Mouse (Mus musculus) heart, embryonic 11.5 days (tissue): ENCODE data around the gene Kbtbd13. TPM values are rescaled to one million over a fixed set of nuclear protein-coding genes. Genes with fewer than 3 reads are reported as not detected.

Experiments
- ATAC-seq: fragments of 200-750 bp; cut with Nextera tagmentation; replicated peaks from 2 replicates; pipeline ENCODE4 v1.8.0; 2017; ENCODE audit warnings: moderate library complexity; ENCODE audit not compliant: insufficient number of reproducible peaks, low FRiP score, low TSS enrichment
- H3K27ac ChIP-seq: fragments of 300-500 bp; sonication (generic); 2 replicates; pipeline ENCODE4 v1.5.1; 2014; ENCODE audit warnings: mild to moderate bottlenecking, low read depth, low read length
- H3K27me3 ChIP-seq: fragments of 300-500 bp; sonication (generic); 2 replicates; pipeline ENCODE4 v1.6.1; 2014; ENCODE audit warnings: mild to moderate bottlenecking, low read length, mixed read lengths; ENCODE audit not compliant: control insufficient read depth, insufficient read depth
- H3K36me3 ChIP-seq: fragments of 300-500 bp; sonication (generic); 2 replicates; pipeline ENCODE4 v1.6.1; 2014; ENCODE audit warnings: mild to moderate bottlenecking, low read length, moderate library complexity, mixed read lengths; ENCODE audit not compliant: control insufficient read depth, insufficient read depth
- H3K4me1 ChIP-seq: fragments of 300-500 bp; sonication (generic); 2 replicates; pipeline ENCODE4 v1.6.1; 2014; ENCODE audit warnings: low read length; ENCODE audit not compliant: control insufficient read depth, insufficient read depth
- H3K4me2 ChIP-seq: fragments of 300-500 bp; sonication (generic); 2 replicates; pipeline ENCODE4 v1.6.1; 2014; ENCODE audit warnings: mild to moderate bottlenecking, moderate library complexity
- H3K4me3 ChIP-seq: fragments of 300-500 bp; sonication (generic); 2 replicates; pipeline ENCODE4 v1.5.1; 2014; ENCODE audit warnings: low read depth, low read length
- H3K9ac ChIP-seq: fragments of 300-500 bp; sonication (generic); 2 replicates; pipeline ENCODE4 v1.6.1; 2014; ENCODE audit warnings: mild to moderate bottlenecking, low read depth, low read length, moderate library complexity
- H3K9me3 ChIP-seq: fragments of 300-500 bp; sonication (generic); replicated peaks from 2 replicates; pipeline ENCODE4 v1.6.1; 2016; ENCODE audit warnings: low read length; ENCODE audit not compliant: control insufficient read depth
- WGBS: fragments of 180-500 bp; shearing (Covaris S2); extraction: QIAGEN DNeasy Blood & Tissue Kit; methylation state at CpG from one replicate; pipeline ENCODE4 v1.1.7; 2014; ENCODE audit not compliant: insufficient replicate concordance; 5-methylcytosine and 5-hydroxymethylcytosine counted together
- polyA plus RNA-seq: library from polyadenylated mRNA; unstranded; fragments of >200 nt; fragmentation: Nextera tagmentation; extraction: Ambion mirVana; gene quantifications from 2 replicates; pipeline ENCODE4 v1.2.1, GENCODE M21; 2014

Gene Kbtbd13
- polyA plus RNA-seq, 1 experiment from 2014 or later: 0.94 TPM

DNA sequence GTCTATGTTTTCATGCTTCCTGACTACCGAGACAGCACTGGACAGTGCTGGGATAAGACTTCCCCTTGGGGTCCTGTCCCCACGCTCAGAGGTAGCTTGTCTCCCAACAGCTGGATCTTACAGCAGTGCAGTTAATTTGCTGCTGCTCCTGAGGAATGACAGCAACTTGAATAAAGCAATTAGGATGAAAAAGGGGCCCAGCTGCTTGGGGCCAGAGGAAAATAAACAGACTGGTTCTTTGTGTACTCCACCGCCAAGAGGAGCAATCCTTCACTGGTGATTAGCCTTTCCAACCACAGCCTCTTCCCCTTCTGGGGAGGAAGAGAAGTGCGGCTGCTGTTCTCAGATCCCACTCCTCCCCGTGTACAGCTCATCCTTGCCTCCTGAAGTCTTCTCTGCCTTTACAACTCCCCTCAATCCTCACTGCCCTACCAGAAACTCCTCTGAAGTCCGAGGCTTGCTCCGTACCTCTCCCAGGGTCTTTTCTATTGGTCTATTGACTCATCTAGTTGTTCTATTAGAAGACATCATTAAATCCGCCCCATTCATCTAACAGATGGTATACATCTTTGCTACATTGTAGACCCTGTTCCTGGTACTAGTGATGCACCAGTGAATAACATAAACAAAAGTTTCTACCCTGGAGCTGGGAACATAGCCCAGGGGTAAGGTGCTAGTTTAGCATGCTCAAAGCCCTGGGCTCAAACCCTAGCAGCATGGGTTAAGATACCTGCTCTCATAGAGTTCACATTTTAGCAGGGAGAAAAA lies 4.9 kb downstream of the Kbtbd13 start:
- peaks cover 23% of the 10 kb centered on the region for H3K27me3 ChIP-seq
- no peak overlapping the region; the same call in 1 of the 2 replicates for H3K4me2 ChIP-seq
- H3K36me3 ChIP-seq: no peaks in the 10 kb centered on the region
- H3K27ac ChIP-seq: no peak overlapping the region
- no peak for ATAC-seq
- H3K4me1 ChIP-seq: peaks cover 3% of the 10 kb centered on the region
- WGBS: 32% methylated on average over 8 of the region's 8 CpGs
- H3K4me3 ChIP-seq: no peak overlapping the region
- no peaks in the 10 kb centered on the region for H3K9me3 ChIP-seq
- H3K9ac ChIP-seq: no peak overlapping the region

DNA sequence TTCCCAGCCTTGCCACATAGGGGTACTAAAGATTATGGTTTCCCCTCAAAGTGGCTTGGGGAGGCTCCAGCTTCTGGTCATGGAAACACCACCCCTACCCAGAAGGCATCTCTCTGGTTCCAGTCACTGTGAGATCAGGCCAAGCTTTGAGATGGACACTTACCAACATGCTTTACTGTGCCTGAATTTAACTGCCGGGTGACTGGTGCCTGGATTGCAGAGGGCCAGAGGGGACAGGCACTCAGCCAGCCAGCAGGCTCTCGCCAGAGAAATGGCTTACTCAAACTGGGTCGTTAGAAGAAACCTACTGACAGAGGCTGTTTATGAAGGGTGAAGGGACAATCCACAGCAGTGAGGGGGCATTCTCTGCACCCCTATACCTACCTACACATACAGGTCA lies 7.2 kb downstream of the Kbtbd13 start:
- H3K4me2 ChIP-seq: no peak overlapping the region

DNA sequence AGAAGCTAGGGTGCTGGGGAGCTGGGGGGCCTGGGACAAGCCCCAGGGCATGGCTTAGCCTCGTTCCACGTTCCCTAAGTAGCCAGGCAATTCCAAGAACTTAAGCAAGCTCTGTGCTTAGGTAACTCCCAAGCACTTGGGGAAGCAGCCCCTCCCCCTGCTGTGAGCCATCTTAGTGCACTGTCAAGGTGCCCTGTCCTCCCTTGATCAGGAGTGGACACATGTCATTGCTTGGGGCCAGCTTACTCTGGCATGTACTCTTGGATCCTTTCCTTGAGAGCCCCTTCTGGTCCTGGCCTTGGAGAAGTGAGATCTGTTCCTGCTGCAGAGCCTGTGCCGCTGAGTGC lies 8.7 kb downstream of the Kbtbd13 start:
- H3K4me3 ChIP-seq: no peak overlapping the region
- H3K4me2 ChIP-seq: no peak overlapping the region
- H3K9me3 ChIP-seq: no peaks in the 10 kb centered on the region
- ATAC-seq: no peak
- no peaks in the 10 kb centered on the region for H3K27me3 ChIP-seq
- no peaks in the 10 kb centered on the region for H3K36me3 ChIP-seq
- H3K4me1 ChIP-seq: no peaks in the 10 kb centered on the region; the same call in 1 of the 2 replicates
- no peak overlapping the region for H3K9ac ChIP-seq
- no peak overlapping the region for H3K27ac ChIP-seq
- WGBS: 51% methylated on average over 3 of the region's 3 CpGs

More for the DNA sequence above, 7.2 kb downstream of the Kbtbd13 start:
- ATAC-seq: no peak
- Histone ChIP-seq H3K36me3 (no peaks in the 10 kb centered on the region), H3K27ac (no peak overlapping the region), H3K9ac (no peak overlapping the region), H3K4me1 (no peaks in the 10 kb centered on the region; the same call in 1 of the 2 replicates), H3K4me3 (no peak overlapping the region), H3K9me3 (no peaks in the 10 kb centered on the region), H3K27me3 (peaks cover 2% of the 10 kb centered on the region; the same call in 1 of the 2 replicates)
- 45% methylated on average over 3 of the region's 3 CpGs for WGBS

DNA sequence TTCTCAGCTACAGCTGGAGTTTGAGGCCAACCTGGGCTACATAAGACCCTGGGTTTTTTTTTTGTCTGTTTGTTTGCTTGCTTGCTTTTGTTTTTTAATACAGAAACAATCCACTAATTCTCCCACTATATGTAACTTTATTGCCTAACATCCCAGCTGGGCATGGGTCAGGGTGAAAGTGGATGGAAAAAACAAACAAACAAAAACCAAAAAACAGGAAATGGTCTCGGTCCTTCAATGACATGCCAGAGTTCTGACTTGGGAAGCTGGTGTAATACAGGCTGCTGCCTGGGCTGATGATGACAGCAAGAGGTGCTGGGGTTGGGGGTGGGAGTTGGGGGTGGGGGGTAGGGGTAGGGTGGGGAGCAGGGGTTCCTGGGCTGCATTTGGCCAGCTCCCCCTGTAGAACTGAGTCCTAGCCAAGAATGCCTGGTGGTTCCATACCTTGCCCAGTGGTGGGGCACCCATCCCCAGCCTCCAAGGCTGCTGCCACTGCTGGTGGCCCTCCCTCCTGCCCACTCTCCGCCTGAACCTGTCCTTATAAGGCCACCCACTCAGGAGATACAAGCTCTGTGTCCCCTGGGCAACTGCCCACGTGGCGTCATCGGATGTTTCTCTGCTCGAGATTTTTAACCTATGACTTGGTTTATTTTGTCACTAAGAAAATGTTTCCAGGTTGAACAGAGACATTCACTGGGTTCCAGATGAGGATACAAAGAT lies 9.3 kb downstream of the Kbtbd13 start:
- H3K9me3 ChIP-seq: no peaks in the 10 kb centered on the region
- H3K9ac ChIP-seq: no peak overlapping the region
- H3K4me3 ChIP-seq: no peak overlapping the region
- H3K27me3 ChIP-seq: no peaks in the 10 kb centered on the region
- no peaks in the 10 kb centered on the region; the same call in 1 of the 2 replicates for H3K4me1 ChIP-seq
- ATAC-seq: no peak
- WGBS: 64% methylated on average over 6 of the region's 6 CpGs
- H3K36me3 ChIP-seq: no peaks in the 10 kb centered on the region
- no peak overlapping the region for H3K27ac ChIP-seq
- no peak overlapping the region for H3K4me2 ChIP-seq

DNA sequence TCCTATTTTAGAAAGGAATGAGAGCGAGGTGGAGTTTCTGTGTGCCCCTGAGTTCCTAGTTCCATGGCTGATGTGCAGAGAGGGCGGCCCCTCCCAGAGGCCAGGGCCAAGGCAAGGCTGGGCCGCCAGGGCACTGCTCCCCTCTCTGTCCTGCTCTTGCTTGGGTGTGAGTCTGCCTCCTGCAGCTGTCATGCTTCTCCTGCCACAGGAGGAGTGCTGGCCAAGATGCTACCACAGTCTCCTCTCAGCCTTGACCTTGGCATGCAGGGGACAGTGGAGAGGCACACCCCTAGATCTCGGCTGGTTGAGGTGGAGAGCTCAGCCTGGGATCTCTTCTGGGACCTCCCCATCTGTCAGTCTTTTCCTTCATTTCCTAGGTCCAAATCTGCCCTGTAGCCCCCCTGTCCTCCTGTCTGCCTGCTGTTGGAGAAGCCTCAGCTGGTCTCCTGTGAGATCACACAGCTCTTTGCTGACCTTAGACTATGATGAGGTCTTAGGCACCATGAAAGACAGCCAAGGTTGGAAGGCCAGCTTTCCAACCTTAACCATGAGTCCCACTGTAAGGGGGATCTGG lies 10.3 kb downstream of the Kbtbd13 start:
- WGBS: 58% methylated on average over 4 of the region's 4 CpGs
- H3K27ac ChIP-seq: no peak overlapping the region
- ATAC-seq: no peak

DNA sequence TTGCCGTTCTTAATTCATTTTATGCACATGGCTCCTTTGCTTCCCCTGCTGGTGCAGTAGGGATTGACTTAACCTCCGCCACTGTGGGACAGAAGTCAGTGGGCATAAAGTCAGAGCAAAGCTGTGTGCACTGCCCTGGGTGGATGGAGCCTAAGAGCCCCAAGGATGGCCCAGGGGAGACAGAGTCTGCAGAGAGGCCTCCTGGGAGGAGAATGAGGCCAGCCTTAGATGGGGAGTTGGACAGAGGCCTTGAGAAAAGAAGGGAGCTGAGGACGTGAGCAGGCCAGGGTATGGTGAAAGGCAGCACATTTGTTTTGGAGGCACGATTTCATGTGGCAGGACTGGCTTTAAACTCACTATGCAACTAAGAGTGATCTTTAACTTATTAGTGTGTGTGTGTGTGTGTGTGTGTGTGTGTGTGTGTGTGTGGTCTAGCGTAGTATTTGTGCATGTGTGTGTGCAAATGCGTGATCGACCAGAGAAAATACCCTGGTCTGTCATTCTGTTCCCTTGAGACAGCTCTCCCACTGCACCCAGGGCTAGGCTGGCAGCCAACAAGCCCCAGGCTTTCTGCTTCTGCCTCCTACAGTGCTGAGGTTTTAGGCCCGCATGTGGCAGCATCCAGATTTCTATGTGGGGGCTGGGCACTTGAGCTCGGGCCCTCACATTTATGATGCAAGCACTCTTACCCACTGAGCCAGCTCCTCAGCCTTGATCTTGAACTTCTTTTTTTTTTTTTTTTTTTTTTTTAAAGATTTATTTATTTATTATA lies 16.1 kb downstream of the Kbtbd13 start:
- H3K36me3 ChIP-seq: no peaks in the 10 kb centered on the region
- ATAC-seq: no peak
- WGBS: 85% methylated on average over 9 of the region's 9 CpGs
- no peaks in the 10 kb centered on the region for H3K9me3 ChIP-seq
- H3K9ac ChIP-seq: no peak overlapping the region
- no peaks in the 10 kb centered on the region for H3K27me3 ChIP-seq
- no peak overlapping the region for H3K4me2 ChIP-seq
- H3K4me3 ChIP-seq: no peak overlapping the region
- H3K4me1 ChIP-seq: 0 out of 2 replicates have a peak, but pooled peaks cover 3% of the 10 kb centered on the region
- no peak overlapping the region for H3K27ac ChIP-seq

More for the DNA sequence above, 10.3 kb downstream of the Kbtbd13 start:
- Histone ChIP-seq H3K4me2 (no peak overlapping the region), H3K9me3 (no peaks in the 10 kb centered on the region), H3K27me3 (no peaks in the 10 kb centered on the region), H3K4me1 (no peaks in the 10 kb centered on the region; the same call in 1 of the 2 replicates), H3K36me3 (no peaks in the 10 kb centered on the region), H3K4me3 (no peak overlapping the region), H3K9ac (no peak overlapping the region)

DNA sequence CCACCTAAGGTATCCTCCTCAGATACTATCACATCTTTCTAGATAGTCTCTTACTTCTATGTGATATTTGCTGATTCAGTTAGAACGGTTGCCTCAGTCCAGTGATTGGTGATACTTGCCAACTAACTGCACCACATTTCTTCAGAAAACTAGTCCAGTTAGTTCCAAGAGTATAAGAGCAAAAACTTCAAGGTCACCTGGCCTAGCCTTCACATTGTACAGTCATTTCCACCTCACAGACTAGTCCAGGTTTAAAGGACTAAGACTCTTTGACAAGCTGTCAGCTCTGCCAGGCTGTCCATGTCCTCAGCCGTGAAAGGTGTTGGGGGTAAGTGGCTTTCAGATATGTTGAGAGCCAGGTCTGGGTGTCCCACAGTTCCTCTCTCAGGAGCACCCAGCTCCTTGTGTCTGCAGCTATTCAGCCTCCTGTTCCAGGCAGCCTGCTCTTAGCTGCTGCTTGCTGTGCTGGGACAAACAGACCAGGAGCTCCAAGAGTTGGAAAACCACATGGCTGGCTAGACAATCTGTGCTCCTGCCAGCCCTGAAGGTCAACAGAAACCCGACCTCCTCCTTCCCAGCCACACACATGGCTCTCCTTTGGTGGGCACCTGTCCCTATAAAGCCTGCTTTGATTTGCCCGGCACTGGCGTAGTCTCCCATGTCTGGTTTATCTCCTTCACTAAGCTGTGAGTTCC lies 16.8 kb downstream of the Kbtbd13 start:
- no peak overlapping the region for H3K9ac ChIP-seq

DNA sequence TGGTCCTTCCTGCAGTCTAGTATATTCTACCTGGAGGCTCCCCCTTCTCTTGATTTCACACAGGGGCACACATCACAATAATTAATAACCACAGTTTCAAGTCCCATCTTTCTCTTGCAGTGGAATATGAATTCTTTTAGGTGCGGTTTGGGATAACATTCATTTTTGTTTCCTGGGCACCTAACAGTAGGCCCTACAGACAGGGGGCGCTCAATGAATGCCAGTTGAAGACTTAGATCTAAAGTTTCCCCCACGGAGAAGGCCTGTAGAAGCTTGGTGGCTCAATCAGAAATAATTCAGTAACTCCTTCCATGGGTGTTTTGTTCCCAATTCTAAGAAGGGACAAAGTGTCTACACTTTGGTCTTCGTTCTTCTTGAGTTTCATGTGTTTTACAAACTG lies 19.0 kb downstream of the Kbtbd13 start:
- no peak overlapping the region for H3K4me3 ChIP-seq
- H3K36me3 ChIP-seq: no peaks in the 10 kb centered on the region; the same call in 1 of the 2 replicates
- H3K9ac ChIP-seq: no peak overlapping the region
- WGBS: 70% methylated on average over 4 of the region's 4 CpGs
- ATAC-seq: no peak
- no peak overlapping the region for H3K27ac ChIP-seq
- H3K9me3 ChIP-seq: no peaks in the 10 kb centered on the region
- H3K4me1 ChIP-seq: peaks cover 5% of the 10 kb centered on the region; the same call in 1 of the 2 replicates
- no peaks in the 10 kb centered on the region for H3K27me3 ChIP-seq
- no peak overlapping the region for H3K4me2 ChIP-seq

More for the DNA sequence above, 16.8 kb downstream of the Kbtbd13 start:
- ATAC-seq: no peak
- Histone ChIP-seq H3K27me3 (no peaks in the 10 kb centered on the region), H3K4me2 (no peak overlapping the region), H3K4me1 (0 out of 2 replicates have a peak, but pooled peaks cover 3% of the 10 kb centered on the region), H3K27ac (no peak overlapping the region), H3K36me3 (no peaks in the 10 kb centered on the region), H3K4me3 (no peak overlapping the region), H3K9me3 (no peaks in the 10 kb centered on the region)
- 71% methylated on average over 5 of the region's 5 CpGs for WGBS
